Mouse (Mus musculus) liver, adult 2 months (tissue): Measurements from ENCODE around the gene Sipa1l1.

Experiments
- CTCF ChIP-seq: fragments of 200-500 bp; IDR thresholded peaks from 2 replicates; pipeline ENCODE4 v1.5.1; 2011; ENCODE audit warnings: low read depth, low read length, control low read depth
- POLR2A ChIP-seq: fragments of 200-500 bp; IDR thresholded peaks from 2 replicates; pipeline ENCODE4 v1.6.1; 2011; ENCODE audit warnings: low read length, control low read depth; ENCODE audit not compliant: insufficient read depth; ENCODE audit errors: extremely low read depth

GRCm38 (mm10) chr12:82218201-82218600 is 49.1 kb downstream of the Sipa1l1 start:
- TF ChIP-seq POLR2A (no peak), CTCF (no peak)
